ENCODE assay signal across 7 mouse cellular contexts in the genomic region with DNA sequence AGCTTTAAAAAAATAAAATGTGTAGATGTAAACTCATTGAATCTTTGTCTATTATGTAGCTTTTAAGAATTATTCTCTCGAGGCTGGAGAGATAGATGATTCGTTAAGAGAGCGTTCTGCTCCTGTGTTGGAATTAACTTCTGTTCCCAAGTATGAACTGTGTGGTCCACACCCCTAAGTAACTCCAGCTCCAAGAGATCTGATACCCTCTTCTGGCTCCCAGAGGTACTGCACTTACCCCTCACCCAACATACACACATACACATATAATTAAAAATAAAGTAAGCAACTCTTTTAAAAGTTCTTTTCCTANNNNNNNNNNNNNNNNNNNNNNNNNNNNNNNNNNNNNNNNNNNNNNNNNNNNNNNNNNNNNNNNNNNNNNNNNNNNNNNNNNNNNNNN. TPM values are rescaled to one million over a fixed set of nuclear protein-coding genes. Genes with fewer than 3 reads are reported as not detected.
A peak's percentile ranks its signal among the peaks of the same experiment; 100 is the strongest.
DNase-seq lines count a peak whose midpoint lies in the region; ATAC-seq and TF ChIP-seq lines count a peak whose summit lies in the region.

No protein-coding gene starts in this region.

- H3K27ac ChIP-seq in liver, embryonic 11.5 days (ENCODE audit: low read depth, low read length), result no peak overlapping the region
- no peak overlapping the region for H3K27ac ChIP-seq in liver, embryonic 12.5 days
- H3K27ac ChIP-seq in forebrain, embryonic 14.5 days (ENCODE audit: low read depth, low read length), result no peak overlapping the region

- no peaks in the 10 kb centered on the region for H3K27me3 ChIP-seq in liver, embryonic 11.5 days (replicated peaks; ENCODE audit: control insufficient read depth, insufficient read depth, low read length)
- no peaks in the 10 kb centered on the region for H3K27me3 ChIP-seq in liver, embryonic 12.5 days (replicated peaks)
- H3K27me3 ChIP-seq in Patski, result peaks cover 5% of the 10 kb centered on the region
- no peaks in the 10 kb centered on the region for H3K27me3 ChIP-seq in forebrain, embryonic 14.5 days (replicated peaks; ENCODE audit: control insufficient read depth, insufficient read depth, low read length)

- ATAC-seq in liver, embryonic 11.5 days (replicated peaks; ENCODE audit: low FRiP score), result 0 out of 2 replicates have a peak, but pooled peaks have one; percentile 49
- no peak for ATAC-seq in liver, embryonic 12.5 days
- peak; percentile 73 for ATAC-seq in Patski
- ATAC-seq in forebrain, embryonic 14.5 days, result peak; percentile 62; the same call in 1 of the 2 replicates

- H3K36me3 ChIP-seq in liver, embryonic 11.5 days (ENCODE audit: control insufficient read depth, insufficient read depth, low read length), result no peaks in the 10 kb centered on the region
- no peaks in the 10 kb centered on the region for H3K36me3 ChIP-seq in liver, embryonic 12.5 days
- H3K36me3 ChIP-seq in forebrain, embryonic 14.5 days (ENCODE audit: control insufficient read depth, insufficient read depth, low read length), result no peaks in the 10 kb centered on the region

- H3K9me3 ChIP-seq in liver, embryonic 11.5 days (ENCODE audit: control insufficient read depth, low read length), result no peaks in the 10 kb centered on the region
- no peaks in the 10 kb centered on the region for H3K9me3 ChIP-seq in liver, embryonic 12.5 days (replicated peaks)
- no peaks in the 10 kb centered on the region for H3K9me3 ChIP-seq in forebrain, embryonic 14.5 days (replicated peaks; ENCODE audit: control insufficient read depth, low read length)

- peak; percentile 80 for TF ChIP-seq CTCF in Patski (IDR thresholded peaks at IDR 0.05)

- CTCF ChIA-PET in Patski (lab: Charles Lee), result interaction anchor here (0.7 to 1.4 kb wide), 4 partner anchors 9 to 190 kb away, joined by 3 to 6 read pairs (median 3); no protein-coding TSS in a partner anchor

- no peak for DNase-seq in liver, embryonic 11.5 days (ENCODE audit: low spot score)
- DNase-seq in Patski (ENCODE audit: low read depth, low spot score), result no peak
- peak; percentile 41 for DNase-seq in forebrain, embryonic 14.5 days (ENCODE audit: low spot score)
- peak; percentile 54 to 61 for DNase-seq in kidney, postnatal 4 days
- peak; percentile 55 for DNase-seq in retina, embryonic 14.5 days (ENCODE audit: low spot score)
- DNase-seq in urinary bladder, postnatal 25 days (ENCODE audit: low spot score), result no peak

- H3K4me2 ChIP-seq in liver, embryonic 11.5 days, result no peak overlapping the region
- no peak overlapping the region for H3K4me2 ChIP-seq in liver, embryonic 12.5 days
- H3K4me2 ChIP-seq in forebrain, embryonic 14.5 days (ENCODE audit: low read length), result no peak overlapping the region

- POLR2A ChIA-PET in Patski (lab: Charles Lee), result no interaction called here

- H3K9ac ChIP-seq in liver, embryonic 11.5 days (ENCODE audit: low read depth, low read length), result no peak overlapping the region
- no peak overlapping the region for H3K9ac ChIP-seq in liver, embryonic 12.5 days
- H3K9ac ChIP-seq in forebrain, embryonic 14.5 days (ENCODE audit: low read length), result no peak overlapping the region

- no peak overlapping the region for H3K4me3 ChIP-seq in liver, embryonic 11.5 days (ENCODE audit: low read depth, low read length)
- H3K4me3 ChIP-seq in liver, embryonic 12.5 days, result no peak overlapping the region
- no peak overlapping the region for H3K4me3 ChIP-seq in forebrain, embryonic 14.5 days (ENCODE audit: low read depth, low read length)

- no peaks in the 10 kb centered on the region for H3K4me1 ChIP-seq in liver, embryonic 11.5 days (replicated peaks; ENCODE audit: control insufficient read depth, insufficient read depth, low read length)
- H3K4me1 ChIP-seq in liver, embryonic 12.5 days, result no peaks in the 10 kb centered on the region
- no peaks in the 10 kb centered on the region for H3K4me1 ChIP-seq in forebrain, embryonic 14.5 days (ENCODE audit: control insufficient read depth, insufficient read depth, low read length)

- WGBS in liver, embryonic 11.5 days, result 54% methylated on average over 3 of the region's 3 CpGs
- 52% methylated on average over 3 of the region's 3 CpGs for WGBS in liver, embryonic 12.5 days (ENCODE audit: insufficient replicate concordance)
- WGBS in forebrain, embryonic 14.5 days, result 42% methylated on average over 3 of the region's 3 CpGs

- in situ Hi-C loops in Patski (cut with MboI; ENCODE audit: low pct_unique_long_range_greater_than_20kb), result no loop called here

RNA-seq across cellular contexts. Expression of a gene that starts 28.8 kb away (rescaled TPM):
- 0.82 and 1.5 TPM in 2 replicates for polyA plus RNA-seq in liver, embryonic 11.5 days (2014; fragmentation: Nextera tagmentation; extraction: Ambion mirVana)
- polyA plus RNA-seq in liver, embryonic 12.5 days (2016; fragmentation: Nextera tagmentation; extraction: Ambion mirVana), result 0.26 and 0.43 TPM in 2 replicates
- 0.18 TPM for polyA plus RNA-seq in Patski (2021)
- polyA plus RNA-seq in forebrain, embryonic 14.5 days (2014; fragmentation: Nextera tagmentation; extraction: Ambion mirVana), result 5.7 TPM in 2 replicates

Comparison
In these comparisons a context has a peak if more than half of its experiments do, and no peak if none do; other contexts are left out.
1. DNase-seq: peak in forebrain, embryonic 14.5 days (single experiment), kidney, postnatal 4 days (2 of 2) and retina, embryonic 14.5 days (single experiment); none in liver, embryonic 11.5 days (single experiment), Patski (single experiment) and urinary bladder, postnatal 25 days (single experiment).